Mouse (Mus musculus) lung, embryonic 15.5 days (tissue): Measurements from ENCODE around the gene Pbx2. TPM values are rescaled to one million over a fixed set of nuclear protein-coding genes. Genes with fewer than 3 reads are reported as not detected.

Experiments used
- ATAC-seq: fragments of 200-750 bp; cut with Nextera tagmentation; 2 replicates; pipeline ENCODE4 v1.8.0; 2017; ENCODE audit warnings: moderate number of reproducible peaks, borderline replicate concordance; ENCODE audit not compliant: low FRiP score, low TSS enrichment; ENCODE audit errors: extremely low read depth
- H3K27ac ChIP-seq: fragments of 300-500 bp; sonication (generic); 2 replicates; pipeline ENCODE4 v1.5.1; 2015; ENCODE audit warnings: moderate library complexity, mild to moderate bottlenecking, inconsistent platforms
- H3K27me3 ChIP-seq: fragments of 300-500 bp; sonication (generic); 2 replicates; pipeline ENCODE4 v1.6.1; 2015; ENCODE audit warnings: inconsistent platforms
- H3K36me3 ChIP-seq: fragments of 300-500 bp; sonication (generic); 2 replicates; pipeline ENCODE4 v1.6.1; 2015; ENCODE audit warnings: inconsistent platforms
- H3K4me1 ChIP-seq: fragments of 300-500 bp; sonication (generic); 2 replicates; pipeline ENCODE4 v1.6.1; 2015; ENCODE audit warnings: inconsistent platforms
- H3K4me2 ChIP-seq: fragments of 300-500 bp; sonication (generic); 2 replicates; pipeline ENCODE4 v1.6.1; 2015; ENCODE audit warnings: inconsistent platforms, mild to moderate bottlenecking, moderate library complexity
- H3K4me3 ChIP-seq: fragments of 300-500 bp; sonication (generic); 2 replicates; pipeline ENCODE4 v1.5.1; 2015; ENCODE audit warnings: mild to moderate bottlenecking, inconsistent platforms
- H3K9ac ChIP-seq: fragments of 300-500 bp; sonication (generic); 2 replicates; pipeline ENCODE4 v1.6.1; 2015; ENCODE audit warnings: inconsistent platforms
- H3K9me3 ChIP-seq: fragments of 300-500 bp; sonication (generic); 2 replicates; pipeline ENCODE4 v1.6.1; 2016; ENCODE audit warnings: inconsistent platforms
- WGBS: fragments of 180-500 bp; shearing (Covaris S2); methylation state at CpG from one replicate; pipeline ENCODE4 v1.1.7; 2015; 5-methylcytosine and 5-hydroxymethylcytosine counted together
- polyA plus RNA-seq: library from polyadenylated mRNA; unstranded; fragments of >200 nt; fragmentation: Nextera tagmentation; extraction: Ambion mirVana; gene quantifications from 2 replicates; pipeline ENCODE4 v1.2.1, GENCODE M21; 2015

The Pbx2 gene
- polyA plus RNA-seq, 1 experiment from 2014 or later = 9.8 TPM

DNA sequence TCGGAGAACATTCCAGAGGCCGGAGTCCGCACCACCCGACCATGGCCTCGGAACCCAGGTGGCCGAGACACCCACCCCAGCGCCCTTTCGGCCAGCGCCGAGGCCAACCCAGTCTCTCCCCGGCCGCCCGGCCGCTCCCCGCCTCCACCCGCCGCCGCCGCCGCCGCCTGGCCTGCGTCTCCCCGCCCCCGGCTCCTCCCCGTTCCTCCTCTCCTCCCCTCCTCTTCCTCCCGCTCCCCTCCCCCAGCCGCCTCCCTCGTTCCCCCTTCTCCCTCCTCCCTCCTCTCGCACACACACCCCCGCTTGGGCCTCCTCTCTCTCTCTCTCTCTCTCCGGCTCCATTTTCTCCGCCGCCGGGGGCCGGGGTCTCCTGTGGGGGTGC, 919 bp downstream of the Pbx2 start:
- Histone ChIP-seq H3K4me3 (peak overlapping the region; percentile 87), H3K9ac (peak overlapping the region; percentile 93), H3K27ac (peak overlapping the region; percentile 96), H3K36me3 (peaks cover 23% of the 10 kb centered on the region), H3K4me1 (peaks cover 76% of the 10 kb centered on the region), H3K27me3 (no peaks in the 10 kb centered on the region), H3K9me3 (no peaks in the 10 kb centered on the region), H3K4me2 (peak overlapping the region; percentile 96)
- under 1% methylated on average over 25 of the region's 35 CpGs for WGBS
- ATAC-seq = peak; percentile 53

DNA sequence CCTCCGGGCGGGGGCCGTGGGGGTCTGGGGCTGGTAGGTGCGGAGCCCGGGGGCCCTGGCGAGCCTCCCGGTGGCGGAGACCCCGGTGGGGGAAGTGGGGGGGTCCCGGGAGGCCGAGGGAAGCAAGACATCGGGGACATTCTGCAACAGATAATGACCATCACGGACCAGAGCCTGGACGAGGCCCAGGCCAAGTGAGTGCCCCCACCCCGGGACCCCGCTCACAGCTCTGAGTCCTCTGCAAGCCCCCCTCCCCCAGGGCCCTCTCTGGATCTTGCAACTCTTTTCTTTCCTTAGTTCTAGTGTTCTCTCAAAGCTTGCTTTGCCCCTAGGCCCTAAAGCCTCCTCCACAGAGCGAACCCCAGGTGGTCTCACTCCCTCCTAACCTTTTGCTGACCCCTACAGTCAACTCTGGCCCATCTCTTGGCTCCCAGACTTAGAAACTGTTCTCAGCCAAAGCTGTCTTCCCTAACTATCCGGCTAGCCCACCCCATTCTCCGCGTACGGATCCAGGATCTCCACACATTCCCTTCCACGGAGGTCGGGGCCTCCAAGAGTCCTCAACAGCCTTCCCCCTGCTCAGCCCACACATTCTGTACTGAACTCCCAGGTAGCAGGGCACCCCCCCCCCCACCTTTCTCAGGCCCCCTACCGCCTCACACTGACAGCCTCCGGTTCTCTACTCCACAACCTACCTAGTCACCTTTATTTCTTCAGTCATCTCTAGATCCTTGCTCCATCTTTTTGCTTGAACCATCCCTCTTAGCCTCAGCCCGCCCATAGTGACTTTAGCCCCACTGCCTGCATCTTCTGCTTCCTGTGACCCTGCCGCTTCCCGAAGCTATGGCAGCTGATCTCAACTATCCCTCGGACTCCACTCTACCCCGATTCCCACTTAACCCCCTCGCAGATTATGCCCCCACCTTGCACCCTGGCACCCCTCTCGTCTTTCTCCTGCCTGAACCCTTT, 1.8 kb downstream of the Pbx2 start:
- Histone ChIP-seq H3K9ac (peak overlapping the region; percentile 93), H3K4me1 (peaks cover 81% of the 10 kb centered on the region), H3K27ac (peak overlapping the region; percentile 96), H3K4me3 (peak overlapping the region; percentile 87), H3K4me2 (peak overlapping the region; percentile 96), H3K9me3 (no peaks in the 10 kb centered on the region), H3K27me3 (no peaks in the 10 kb centered on the region), H3K36me3 (peaks cover 23% of the 10 kb centered on the region)
- no peak for ATAC-seq
- WGBS = 1% methylated on average over 32 of the region's 32 CpGs

- 38% methylated on average over 34 of the region's 34 CpGs for WGBS
- Histone ChIP-seq H3K4me3 (peak overlapping the region; percentile 87), H3K9me3 (no peaks in the 10 kb centered on the region), H3K27me3 (no peaks in the 10 kb centered on the region), H3K27ac (peak overlapping the region; percentile 96), H3K4me2 (peak overlapping the region; percentile 96), H3K9ac (peak overlapping the region; percentile 93), H3K4me1 (peaks cover 80% of the 10 kb centered on the region), H3K36me3 (peaks cover 23% of the 10 kb centered on the region)
- no peak for ATAC-seq
These were observed 2.9 kb downstream of the Pbx2 start for GRCm38 (mm10) chr17:34593752-34594525.

DNA sequence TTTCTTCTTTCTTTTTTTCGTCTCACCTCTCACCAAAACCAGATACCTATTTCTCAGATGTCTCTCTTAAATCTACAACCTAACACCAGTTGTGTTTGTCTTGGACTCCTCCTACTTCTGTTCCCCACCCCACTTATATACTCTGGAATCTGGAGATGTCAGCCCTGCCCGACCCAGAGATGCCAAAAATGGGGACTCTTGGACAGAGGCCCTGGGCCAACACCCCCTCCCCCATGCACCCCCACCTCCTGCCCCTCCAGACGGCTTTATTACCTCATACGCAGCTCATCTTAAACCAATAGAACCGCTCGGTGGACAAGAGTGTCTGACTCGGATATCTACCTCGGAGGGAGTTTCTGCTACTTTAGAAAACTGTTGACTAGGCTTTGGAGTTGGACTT, 5.0 kb downstream of the Pbx2 start:
- H3K4me1 ChIP-seq = peaks cover 68% of the 10 kb centered on the region
- WGBS = 39% methylated on average over 8 of the region's 8 CpGs
- peaks cover 34% of the 10 kb centered on the region for H3K36me3 ChIP-seq

GRCm38 (mm10) chr17:34597566-34598095, 6.6 kb downstream of the Pbx2 start, which contains the start of gene Ager:
Ager (plus strand) TSS chr17:34597862.
- Histone ChIP-seq H3K4me2 (peak within 1 kb of the TSS; percentile 49), H3K9ac (peak within 1 kb of the TSS; percentile 27; the same call in 1 of the 2 replicates), H3K4me1 (peaks cover 70% of the 10 kb centered on the region), H3K27ac (peak within 1 kb of the TSS; percentile 56), H3K36me3 (peaks cover 39% of the 10 kb centered on the region), H3K27me3 (no peaks in the 10 kb centered on the region), H3K9me3 (no peaks in the 10 kb centered on the region), H3K4me3 (peak within 1 kb of the TSS; percentile 31)
- ATAC-seq = peak; percentile 56; the same call in 1 of the 2 replicates
- 8% methylated on average over 6 of the region's 6 CpGs for WGBS

More for the DNA sequence above, 5.0 kb downstream of the Pbx2 start:
- no peak for ATAC-seq
- H3K4me3 ChIP-seq = no peak overlapping the region
- H3K27me3 ChIP-seq = no peaks in the 10 kb centered on the region
- no peak overlapping the region for H3K4me2 ChIP-seq
- no peak overlapping the region for H3K9ac ChIP-seq
- H3K9me3 ChIP-seq = no peaks in the 10 kb centered on the region
- H3K27ac ChIP-seq = peak overlapping the region; percentile 56

GRCm38 (mm10) chr17:34599891-34600290, 8.8 kb downstream of the Pbx2 start:
- no peaks in the 10 kb centered on the region for H3K27me3 ChIP-seq
- no peak overlapping the region for H3K4me3 ChIP-seq
- ATAC-seq = no peak
- 73% methylated on average over 9 of the region's 9 CpGs for whole genome bisulfite sequencing
- H3K9ac ChIP-seq = no peak overlapping the region
- peaks cover 60% of the 10 kb centered on the region for H3K4me1 ChIP-seq
- peaks cover 30% of the 10 kb centered on the region for H3K36me3 ChIP-seq
- peak overlapping the region; percentile 49; the same call in 1 of the 2 replicates for H3K4me2 ChIP-seq
- no peak overlapping the region for H3K27ac ChIP-seq
- no peaks in the 10 kb centered on the region for H3K9me3 ChIP-seq

GRCm38 (mm10) chr17:34601796-34602195, 10.7 kb downstream of the Pbx2 start:
- 0 out of 2 replicates have a peak overlapping the region, but pooled peaks have one; percentile 60 for H3K9ac ChIP-seq
- H3K27ac ChIP-seq = no peak overlapping the region
- H3K9me3 ChIP-seq = no peaks in the 10 kb centered on the region
- 79% methylated on average over 12 of the region's 12 CpGs for WGBS
- ATAC-seq = no peak
- H3K4me1 ChIP-seq = peaks cover 53% of the 10 kb centered on the region
- H3K4me3 ChIP-seq = 0 out of 2 replicates have a peak overlapping the region, but pooled peaks have one; percentile 59
- no peaks in the 10 kb centered on the region for H3K27me3 ChIP-seq
- peaks cover 16% of the 10 kb centered on the region for H3K36me3 ChIP-seq
- H3K4me2 ChIP-seq = peak overlapping the region; percentile 86; the same call in 1 of the 2 replicates

DNA sequence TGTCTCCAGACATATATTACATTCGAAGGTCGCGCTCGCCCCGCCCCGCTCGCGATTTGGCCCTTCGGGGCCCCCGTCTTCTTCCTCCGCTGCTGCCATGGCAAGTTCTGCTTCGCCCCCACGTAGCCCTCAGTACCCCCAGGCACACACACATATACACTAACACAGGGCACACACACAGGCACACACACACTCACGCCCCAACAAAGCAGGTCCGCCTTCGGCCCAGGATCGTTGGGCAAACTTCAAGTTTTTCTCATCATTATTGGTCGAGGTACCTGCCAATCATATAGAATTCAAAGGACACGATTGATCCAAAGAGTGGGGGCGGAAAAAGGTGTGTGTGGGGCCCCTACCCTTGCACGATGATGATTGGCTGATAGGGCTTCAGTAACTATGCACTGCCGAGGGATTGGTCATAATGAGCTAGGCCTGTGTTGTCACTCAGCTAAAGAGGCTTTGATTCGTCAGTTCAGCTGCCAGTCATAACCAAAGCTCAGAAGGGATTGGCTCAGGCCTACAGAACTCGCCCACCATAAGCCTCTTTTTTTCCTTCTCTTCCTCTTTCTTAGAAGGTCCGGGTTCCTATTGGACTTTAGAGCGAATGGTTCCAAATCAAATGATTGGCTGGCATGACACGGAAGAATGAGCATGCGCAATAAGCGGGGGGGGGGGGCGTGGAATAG, 12.5 kb downstream of the Pbx2 start, which contains the start of gene Rnf5:
TSS of gene Rnf5 (minus strand) at position 316 of the 686 bp plus-strand sequence.
- H3K9ac ChIP-seq = peak within 1 kb of the TSS; percentile 92
- H3K9me3 ChIP-seq = no peaks in the 10 kb centered on the region
- ATAC-seq = peak; percentile 96
- peaks cover 46% of the 10 kb centered on the region for H3K4me1 ChIP-seq
- peak within 1 kb of the TSS; percentile 95 for H3K4me2 ChIP-seq
- H3K36me3 ChIP-seq = peaks cover 16% of the 10 kb centered on the region
- WGBS = under 1% methylated on average over 30 of the region's 30 CpGs
- H3K27me3 ChIP-seq = no peaks in the 10 kb centered on the region
- H3K4me3 ChIP-seq = peak within 1 kb of the TSS; percentile 95
- peak within 1 kb of the TSS; percentile 90 for H3K27ac ChIP-seq

- H3K36me3 ChIP-seq = peaks cover 16% of the 10 kb centered on the region
- peak within 1 kb of the TSS; percentile 95 for H3K4me2 ChIP-seq
- ATAC-seq = peak; percentile 92
- H3K4me3 ChIP-seq = peak within 1 kb of the TSS; percentile 95
- WGBS = under 1% methylated on average over 28 of the region's 35 CpGs
- H3K27ac ChIP-seq = peak within 1 kb of the TSS; percentile 90
- H3K27me3 ChIP-seq = no peaks in the 10 kb centered on the region
- no peaks in the 10 kb centered on the region for H3K9me3 ChIP-seq
- H3K9ac ChIP-seq = peak within 1 kb of the TSS; percentile 92
- peaks cover 42% of the 10 kb centered on the region for H3K4me1 ChIP-seq
These were observed 13.0 kb downstream of the Pbx2 start, which contains the start of gene Agpat1 for GRCm38 (mm10) chr17:34604061-34604508. Agpat1 (plus strand) TSS chr17:34604262.

GRCm38 (mm10) chr17:34604511-34605237, 13.6 kb downstream of the Pbx2 start:
- WGBS = 15% methylated on average over 24 of the region's 24 CpGs
- Histone ChIP-seq H3K4me2 (peak overlapping the region; percentile 95), H3K36me3 (peaks cover 16% of the 10 kb centered on the region), H3K4me3 (peak overlapping the region; percentile 95), H3K27ac (peak overlapping the region; percentile 90), H3K9me3 (no peaks in the 10 kb centered on the region), H3K4me1 (peaks cover 36% of the 10 kb centered on the region), H3K9ac (peak overlapping the region; percentile 92), H3K27me3 (no peaks in the 10 kb centered on the region)
- no peak for ATAC-seq
